Mouse (Mus musculus): ENCODE data around the gene Slc25a43. TPM values are rescaled to one million over a fixed set of nuclear protein-coding genes. Genes with fewer than 3 reads are reported as not detected.

Slc25a43 gene
- not detected for polyA plus RNA-seq (2017; shearing (Covaris generic))

DNA sequence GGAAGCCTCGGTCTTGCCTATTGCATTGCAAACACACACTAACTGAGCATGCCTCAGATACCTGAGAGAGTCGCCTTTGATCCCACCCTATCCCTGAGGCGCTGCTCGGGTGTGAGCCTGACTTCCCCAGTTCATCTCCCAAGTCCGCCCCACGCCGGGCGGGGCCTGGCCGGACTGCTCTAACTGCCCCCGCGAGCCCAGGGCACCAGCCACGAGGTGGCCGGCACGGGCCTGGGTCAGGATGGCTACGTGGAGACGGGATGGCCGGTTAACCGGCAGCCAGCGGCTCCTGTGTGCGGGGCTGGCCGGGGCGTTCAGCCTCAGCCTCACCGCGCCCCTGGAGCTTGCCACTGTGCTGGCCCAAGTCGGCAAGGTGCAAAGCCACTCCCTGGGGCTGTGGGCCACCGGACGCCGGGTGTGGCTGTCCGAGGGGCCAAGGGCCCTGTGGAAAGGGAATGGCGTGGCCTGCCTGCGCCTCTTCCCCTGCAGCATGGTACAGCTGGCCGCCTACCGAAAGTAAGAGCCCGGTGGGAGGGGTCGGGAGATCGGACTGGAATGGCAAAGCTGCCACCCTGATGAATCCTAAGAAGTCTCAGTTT lies at the start of gene Slc25a43:
Gene Slc25a43 (plus strand): TSS at position 157 of the 599 bp plus-strand sequence.

GRCm38 (mm10) chrX:36795424-36796162 lies 52.1 kb downstream of the Slc25a43 start, which contains the start of gene Slc25a5:
Slc25a5 (plus strand) TSS chrX:36795651.

Other genes with a start within 250 kb of the Slc25a43 start
- gene Pgrmc1, start 145.5 kb upstream of the Slc25a43 start, polyA plus RNA-seq (2017; shearing (Covaris generic)), result 55.0 TPM
- 1.5 TPM for gene Akap17b, start 98.3 kb upstream of the Slc25a43 start, polyA plus RNA-seq (2017; shearing (Covaris generic))
- gene Slc25a5, start 52.0 kb downstream of the Slc25a43 start, polyA plus RNA-seq (2017; shearing (Covaris generic)), result 638 TPM
- 159 TPM for gene Ube2a, start 130.2 kb downstream of the Slc25a43 start, polyA plus RNA-seq (2017; shearing (Covaris generic))
- 22.3 TPM for gene C330007P06Rik, start 130.5 kb downstream of the Slc25a43 start, polyA plus RNA-seq (2017; shearing (Covaris generic))
- gene Nkrf, start 159.2 kb downstream of the Slc25a43 start, polyA plus RNA-seq (2017; shearing (Covaris generic)), result 2.9 TPM
- gene Sept6, start 248.1 kb downstream of the Slc25a43 start, polyA plus RNA-seq (2017; shearing (Covaris generic)), result 141 TPM